Mouse (Mus musculus) left cerebral cortex, adult 9 months (tissue): ENCODE measurements at regions not wholly inside any gene's neighbourhood (a gene's known extent, or its start where the extent isn't known, plus 50 kb on each side); places are given as distances from the start of the nearest gene placed in this dataset.

Experiments used
- DNase-seq, 2 experiments: peaks; one replicate each; pipeline ENCODE4 v3.0.0; 2022; ENCODE audit warnings: low spot score in 2 of 2

DNA sequence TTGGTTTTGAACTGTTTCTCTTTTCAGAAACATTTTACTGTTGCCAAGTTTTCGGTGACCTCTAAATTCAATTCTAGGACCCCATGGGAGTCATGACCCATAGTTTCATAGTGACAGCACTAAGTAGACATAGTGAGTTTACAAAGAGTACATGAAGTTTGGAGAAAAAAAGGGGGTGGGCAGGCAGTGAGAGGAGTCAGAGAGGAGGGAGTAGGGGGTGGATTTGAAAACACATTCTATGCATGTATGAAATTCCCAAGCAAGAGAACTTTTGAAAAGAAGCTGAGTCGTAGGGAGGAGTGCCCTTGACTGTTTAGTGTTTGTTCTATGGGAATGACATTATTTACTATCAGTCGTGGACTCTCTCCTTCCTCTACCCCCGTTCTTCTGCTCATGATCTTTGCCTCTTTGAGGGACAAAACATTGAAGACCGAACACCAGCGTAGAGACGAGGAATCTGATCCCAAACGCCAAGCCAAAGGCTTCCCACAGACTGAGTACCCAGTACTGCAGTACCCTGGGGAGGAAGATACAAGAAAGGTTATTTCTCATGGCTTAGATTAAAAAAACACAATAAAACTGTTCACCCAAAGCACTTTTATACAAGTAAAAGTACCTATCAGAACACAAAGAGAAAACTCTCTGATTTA lies 229.1 kb upstream of the Map3k1 start:
- no peak for DNase-seq

DNA sequence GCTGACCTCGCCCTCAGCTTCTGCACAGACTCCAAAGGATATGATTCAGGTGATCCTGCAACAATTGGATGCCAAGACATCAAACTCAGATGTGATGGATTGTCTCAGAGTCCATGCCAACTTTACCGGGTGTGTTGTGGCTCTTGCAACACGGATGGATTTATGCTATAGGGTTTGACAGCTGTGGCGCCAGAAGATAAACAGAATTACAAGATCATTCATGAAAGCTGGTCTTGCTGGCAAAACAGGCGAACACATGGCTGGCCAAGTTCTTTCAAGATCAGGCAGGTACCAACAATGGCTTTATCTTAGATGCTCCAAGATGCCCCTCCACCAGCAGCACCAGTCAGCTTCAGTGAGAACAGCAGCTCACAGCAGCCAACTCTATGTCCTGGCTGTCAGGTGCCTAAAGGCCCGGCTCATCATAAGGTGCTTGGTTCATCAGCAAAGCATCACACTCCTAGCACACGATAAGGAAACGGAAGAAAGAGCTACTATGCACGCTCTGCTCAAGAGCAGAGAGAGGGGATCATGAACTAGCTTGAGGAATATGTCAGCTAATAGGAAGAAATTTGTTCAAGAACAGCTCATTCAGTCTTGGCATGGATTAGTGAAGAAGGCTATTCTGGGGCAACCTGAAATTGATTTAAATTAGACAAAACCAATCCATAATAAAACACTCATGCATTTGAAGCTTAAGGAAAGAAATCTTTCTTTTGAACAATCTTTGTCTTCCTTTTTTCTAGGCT lies 229.9 kb upstream of the Map3k1 start:
- DNase-seq, result no peak

DNA sequence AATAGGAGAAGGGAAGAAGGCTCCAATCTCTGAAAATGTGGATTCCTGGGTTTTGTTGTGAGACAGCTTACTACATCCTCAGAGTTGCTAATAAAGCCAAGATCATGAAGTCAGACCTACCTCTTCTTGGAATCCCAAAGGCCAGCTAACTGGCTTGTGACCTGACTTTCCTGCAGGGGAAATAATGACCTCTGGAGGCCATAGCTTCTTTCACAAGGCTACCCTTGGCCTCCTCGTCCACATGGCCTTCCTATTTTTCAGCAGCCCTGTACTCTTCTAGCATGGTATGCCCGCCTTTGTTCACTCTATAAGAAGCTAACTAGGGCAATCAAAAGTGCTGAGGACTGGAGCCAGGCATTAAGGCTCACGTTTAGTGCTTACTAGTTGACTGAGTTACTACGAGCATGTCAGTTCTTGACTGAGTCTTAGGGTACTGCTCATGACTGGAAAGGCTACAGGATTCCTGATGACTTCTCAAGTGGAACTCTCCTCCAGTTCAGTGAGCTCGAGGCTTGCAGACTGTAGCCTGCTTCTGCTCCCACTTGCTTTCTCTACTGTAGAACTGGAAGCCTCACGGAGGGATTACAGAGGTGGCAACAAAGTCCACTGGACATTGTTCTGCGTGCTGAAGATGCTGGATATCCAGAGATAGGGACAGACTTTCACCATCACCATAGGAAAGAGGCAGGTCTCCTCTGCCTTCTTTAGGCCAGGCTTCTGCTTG lies 230.8 kb upstream of the Map3k1 start:
- no peak for DNase-seq

DNA sequence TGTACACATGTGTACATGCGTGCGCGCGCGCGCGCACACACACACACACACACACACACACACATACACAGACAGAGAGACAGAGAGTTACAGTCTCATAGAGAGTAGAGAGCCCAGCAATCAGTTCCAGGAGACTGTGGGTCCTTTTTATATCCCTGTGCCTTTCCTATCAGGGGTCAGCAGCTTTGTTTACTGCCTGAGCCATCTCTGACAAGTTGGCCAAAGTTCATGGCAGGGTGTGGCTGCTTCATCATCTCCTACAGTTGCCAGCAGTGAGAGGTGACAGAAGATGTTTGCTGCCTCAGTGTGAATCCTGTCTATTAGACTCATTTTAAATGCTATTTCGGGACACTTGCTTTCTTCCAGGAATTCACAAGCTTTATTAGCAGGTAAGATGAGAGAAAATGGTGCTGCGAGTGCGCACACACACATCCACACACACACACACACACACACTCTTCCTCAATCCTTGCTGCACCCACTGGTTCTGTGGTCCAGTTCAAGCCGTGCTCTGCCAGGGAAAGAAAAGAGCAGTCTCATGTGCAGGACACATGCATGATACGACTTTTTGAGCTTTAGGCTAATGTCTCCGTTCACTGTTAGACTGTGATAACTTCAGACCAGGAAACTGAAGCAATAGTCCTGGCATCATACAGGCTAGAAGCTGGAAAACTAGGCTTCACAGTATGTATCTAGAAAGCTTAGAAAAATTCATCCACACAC lies 234.9 kb upstream of the Map3k1 start:
- no peak for DNase-seq

DNA sequence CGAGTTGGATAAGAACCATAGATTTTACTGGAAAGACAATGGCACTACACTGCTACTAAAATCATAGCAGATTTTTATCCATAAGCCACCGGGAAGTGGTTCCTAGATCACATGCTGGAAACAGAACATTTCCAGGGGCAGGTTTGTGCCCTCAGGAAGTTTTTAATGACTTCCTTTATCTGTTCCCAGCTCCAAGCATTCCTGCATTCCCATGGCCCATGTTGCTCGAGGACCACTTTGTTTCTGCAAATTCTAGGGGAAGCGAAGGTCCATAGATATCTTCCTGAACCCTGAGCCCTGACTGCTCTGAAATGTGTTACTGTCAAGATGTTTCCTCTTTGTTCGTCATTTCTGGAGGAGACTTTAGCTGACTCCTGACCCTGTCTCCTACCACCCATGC lies 235.6 kb upstream of the Map3k1 start:
- DNase-seq, result no peak

DNA sequence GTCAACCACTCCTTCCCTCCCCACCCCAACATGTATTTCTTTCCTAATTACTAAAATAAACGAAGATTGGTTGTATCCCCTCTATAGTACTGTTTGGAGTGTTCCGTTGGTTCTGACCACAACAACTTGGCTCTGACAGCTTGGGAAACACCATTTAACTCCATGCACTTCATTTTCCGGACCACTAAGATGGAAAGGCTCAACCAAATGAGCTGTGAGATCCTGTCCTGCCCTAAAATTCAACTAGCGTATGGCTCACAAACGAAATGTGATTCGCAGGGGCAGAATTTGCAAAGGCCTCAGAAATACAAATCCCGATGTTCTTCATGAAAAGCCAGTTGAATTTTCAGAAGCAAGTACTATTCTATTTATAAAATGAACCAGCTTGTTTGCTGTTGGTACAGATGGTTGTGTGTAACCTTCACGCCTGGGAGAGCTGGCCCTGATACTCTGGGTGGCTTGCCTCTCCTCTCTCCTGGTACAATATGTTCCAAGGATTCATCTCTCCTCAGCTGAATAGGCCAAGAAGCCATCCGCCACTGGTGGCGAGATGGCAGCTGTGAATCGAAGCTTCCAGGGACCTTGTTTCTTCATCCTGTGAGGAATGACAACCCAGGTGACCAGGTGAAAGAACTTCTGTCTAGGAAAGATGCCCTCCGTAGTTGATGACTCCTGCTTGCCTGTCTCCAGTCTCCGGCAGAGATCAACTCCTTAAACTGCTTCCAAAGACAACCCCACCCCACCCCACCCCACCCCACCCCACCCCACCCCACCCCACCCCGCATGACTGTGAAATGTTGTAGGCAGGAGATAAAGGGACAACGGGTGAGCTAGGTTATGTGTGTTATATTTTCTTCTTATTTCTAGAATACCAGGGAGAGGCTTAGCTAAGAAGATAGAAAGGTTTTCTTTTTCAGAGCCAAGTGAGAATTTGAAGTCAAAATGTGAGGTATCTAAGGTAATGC lies 237.7 kb upstream of the Map3k1 start:
- DNase-seq, result no peak

DNA sequence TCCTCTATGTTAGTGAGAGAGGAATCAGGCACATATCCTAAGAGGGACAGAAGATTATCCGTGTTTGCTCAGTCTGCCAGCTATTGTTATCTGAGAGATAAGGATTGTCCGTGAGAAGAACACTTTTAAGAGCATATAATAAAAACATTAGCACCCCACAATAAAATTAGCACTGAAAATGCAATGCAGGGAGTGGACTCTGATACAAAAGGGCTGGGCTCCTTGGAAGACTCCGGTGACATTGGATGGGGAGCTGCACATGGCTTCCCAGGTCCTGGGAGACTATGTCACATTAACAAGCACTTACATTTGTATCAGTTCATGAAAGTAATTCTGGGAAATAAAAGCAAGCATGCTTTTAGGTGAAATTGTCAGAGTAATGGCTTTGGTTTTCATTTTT lies 238.6 kb upstream of the Map3k1 start:
- DNase-seq, result no peak

DNA sequence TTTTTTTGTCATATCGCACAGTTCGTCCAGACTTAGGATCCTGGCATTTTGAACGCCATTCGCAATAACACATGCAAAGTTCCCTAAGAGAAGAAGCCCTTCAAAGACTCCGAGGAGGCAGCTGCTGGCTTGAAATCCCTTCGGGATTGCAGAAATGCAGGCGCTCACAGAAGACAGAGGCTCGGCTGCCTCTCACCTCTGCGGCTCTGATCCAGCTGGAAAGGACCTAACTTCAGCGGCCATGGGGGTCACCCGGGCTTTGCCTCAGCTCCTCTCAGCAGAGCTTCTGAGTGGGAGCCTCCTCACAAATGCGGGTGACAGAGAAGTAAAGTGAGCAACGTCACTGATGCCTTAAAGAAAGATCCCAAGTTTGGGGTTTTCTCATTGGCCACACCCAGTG lies 239.1 kb upstream of the Map3k1 start:
- DNase-seq, result no peak

DNA sequence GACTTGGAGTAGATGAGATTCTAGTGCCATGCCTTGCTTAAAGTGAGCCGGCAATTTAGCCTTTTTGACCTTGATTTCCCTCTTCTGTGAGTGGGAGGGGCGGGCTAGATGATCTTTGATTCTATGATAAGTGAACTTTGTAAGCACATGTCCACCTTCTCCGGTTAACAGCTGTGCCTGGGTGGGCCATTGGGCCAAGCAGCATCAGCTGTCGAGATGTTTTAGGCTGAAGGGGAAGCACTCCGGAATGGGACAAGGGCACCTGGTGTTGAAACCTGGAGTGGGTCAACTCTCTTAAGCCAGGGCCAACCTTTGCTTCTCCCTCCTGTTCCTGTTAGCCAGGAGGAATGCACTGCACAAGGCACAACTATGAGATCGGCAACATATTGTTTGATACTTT lies 239.5 kb upstream of the Map3k1 start:
- no peak for DNase-seq

DNA sequence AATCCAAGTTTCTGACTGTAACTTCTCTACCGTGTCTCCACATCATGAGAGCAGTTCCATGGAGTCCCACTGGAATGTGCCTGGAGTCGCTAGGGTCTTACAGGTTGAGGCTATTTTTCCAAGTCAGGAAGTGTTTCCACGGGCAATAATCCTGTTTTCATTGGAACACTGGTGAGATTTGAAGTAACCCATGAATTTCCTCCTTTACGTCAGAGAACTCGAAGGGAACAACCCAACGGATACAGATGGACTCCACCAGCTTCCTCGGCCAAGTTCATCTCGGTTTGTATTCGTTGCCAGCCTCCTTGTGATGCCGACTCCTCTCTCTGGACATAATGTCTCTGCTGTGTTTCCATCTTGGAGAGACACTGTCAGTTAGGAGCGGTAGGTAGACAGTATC lies 237.4 kb upstream of the Ankrd55 start:
- DNase-seq, result no peak

DNA sequence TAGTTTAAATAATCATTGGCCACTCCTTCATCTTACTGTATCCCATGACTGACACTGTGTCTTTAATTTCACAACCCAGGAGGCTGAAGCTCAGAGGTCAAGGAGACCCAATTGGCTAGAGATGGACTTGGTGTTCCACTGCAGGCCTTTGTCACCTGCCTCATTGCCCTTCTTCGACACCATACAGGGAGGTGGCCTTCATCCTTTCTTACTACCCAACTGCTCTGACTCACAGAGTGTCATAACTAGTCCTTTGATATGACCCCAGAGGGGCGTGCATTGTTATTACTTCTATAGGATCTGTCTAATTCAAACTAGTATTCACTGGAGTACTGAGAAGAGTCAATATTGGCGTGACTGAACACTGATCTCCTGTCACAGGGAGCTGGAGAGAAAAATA lies 236.2 kb upstream of the Ankrd55 start:
- no peak for DNase-seq

DNA sequence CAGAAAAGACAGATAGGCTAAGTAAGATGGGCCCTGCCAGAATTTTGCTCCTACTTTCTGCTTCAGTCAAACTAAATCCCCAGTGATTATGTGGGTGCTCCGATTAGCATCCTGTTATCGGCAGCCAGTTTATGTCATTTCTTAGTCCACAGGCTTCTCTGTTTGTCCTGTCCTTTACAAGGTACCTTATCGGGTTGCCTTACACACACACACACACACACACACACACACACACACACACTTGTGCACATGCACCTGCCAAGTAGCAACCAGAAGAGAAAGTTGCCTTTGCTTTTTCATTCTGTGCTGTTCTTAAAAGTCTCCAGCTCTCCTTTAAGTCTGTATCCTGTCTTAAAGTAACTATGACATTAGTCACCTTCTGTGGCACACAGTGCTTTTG lies 235.8 kb upstream of the Ankrd55 start:
- no peak for DNase-seq

DNA sequence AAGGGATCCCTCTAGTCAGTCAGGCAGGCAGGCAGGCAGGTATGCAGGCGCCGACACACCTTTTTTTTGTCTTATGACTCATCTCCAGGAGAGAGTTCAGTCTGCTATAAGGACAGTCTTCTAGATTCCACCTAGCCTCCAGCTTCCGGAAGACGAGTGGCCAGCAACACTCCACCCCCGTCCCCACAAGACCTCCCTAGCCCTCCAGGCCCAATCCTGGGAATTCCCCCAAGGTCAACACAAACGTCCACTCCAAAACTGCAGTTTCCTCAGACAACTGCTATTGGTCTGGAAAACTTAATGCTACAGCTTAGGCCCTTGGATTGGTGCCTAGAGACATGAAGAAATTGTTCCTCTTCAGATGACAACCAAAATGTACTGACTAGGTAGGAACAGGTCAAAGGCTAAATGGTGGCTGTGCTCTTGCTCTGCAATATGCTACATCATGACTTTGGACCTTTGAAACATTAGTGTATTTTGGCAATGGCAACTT lies 233.3 kb upstream of the Ankrd55 start:
- no peak for DNase-seq

DNA sequence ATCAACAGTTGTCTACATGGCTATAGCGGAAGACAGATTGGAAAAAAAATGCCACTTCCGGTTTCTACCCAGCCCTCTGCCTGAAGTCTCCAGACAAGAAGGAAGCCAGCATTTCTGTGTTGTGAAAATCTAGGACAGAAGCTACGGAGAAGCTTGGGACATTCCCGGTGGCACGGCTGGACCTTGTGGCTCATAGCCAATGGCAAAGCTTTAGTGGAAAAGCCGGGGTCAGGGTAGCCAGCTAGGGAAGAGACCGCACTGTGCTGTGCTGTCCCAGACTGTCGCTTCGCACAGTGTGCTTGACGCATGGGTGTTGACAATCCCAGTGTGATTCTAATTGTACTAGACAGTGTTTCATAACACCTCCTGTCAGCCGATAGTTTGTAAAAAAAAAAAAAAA lies 230.0 kb upstream of the Ankrd55 start:
- no peak for DNase-seq

DNA sequence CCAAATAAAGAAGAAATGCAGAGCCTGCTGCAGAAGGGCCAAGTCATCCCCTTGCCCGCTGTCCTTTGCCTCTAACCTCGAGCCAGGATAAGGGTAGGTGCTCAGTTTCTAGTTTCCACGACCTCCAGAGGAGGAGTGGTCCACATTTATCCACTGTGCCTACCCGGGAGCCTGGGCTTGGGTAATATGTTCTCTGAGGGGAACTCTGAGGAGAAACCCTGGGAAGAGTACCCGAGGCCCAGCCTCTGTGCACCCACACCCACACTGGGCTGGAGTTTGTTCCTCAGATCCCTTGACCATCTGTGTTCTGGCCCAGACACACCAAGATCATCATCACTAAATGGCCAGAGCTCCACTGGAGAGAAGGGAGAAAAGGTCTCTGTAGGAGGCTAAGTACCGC lies 229.5 kb upstream of the Ankrd55 start:
- DNase-seq, result no peak

DNA sequence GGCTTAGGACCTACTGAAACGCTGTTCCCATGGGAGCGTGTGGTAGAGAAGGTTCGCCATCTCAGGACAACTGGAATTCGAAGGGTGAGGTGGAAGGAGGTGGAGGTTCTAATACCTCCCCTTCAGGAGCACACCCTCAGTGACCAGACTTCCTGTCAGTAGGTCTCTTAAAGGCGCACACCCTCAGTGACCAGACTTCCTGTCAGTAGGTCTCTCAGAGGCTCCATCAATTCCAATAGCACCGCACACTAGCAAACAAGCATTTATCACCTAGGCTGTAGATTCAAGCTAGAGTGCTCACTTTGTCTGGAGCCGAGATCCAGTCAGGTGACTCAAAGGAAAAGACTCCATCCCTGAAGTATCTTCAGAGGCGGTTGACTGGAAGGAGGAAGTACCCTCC lies 226.2 kb upstream of the Ankrd55 start:
- DNase-seq, result no peak

DNA sequence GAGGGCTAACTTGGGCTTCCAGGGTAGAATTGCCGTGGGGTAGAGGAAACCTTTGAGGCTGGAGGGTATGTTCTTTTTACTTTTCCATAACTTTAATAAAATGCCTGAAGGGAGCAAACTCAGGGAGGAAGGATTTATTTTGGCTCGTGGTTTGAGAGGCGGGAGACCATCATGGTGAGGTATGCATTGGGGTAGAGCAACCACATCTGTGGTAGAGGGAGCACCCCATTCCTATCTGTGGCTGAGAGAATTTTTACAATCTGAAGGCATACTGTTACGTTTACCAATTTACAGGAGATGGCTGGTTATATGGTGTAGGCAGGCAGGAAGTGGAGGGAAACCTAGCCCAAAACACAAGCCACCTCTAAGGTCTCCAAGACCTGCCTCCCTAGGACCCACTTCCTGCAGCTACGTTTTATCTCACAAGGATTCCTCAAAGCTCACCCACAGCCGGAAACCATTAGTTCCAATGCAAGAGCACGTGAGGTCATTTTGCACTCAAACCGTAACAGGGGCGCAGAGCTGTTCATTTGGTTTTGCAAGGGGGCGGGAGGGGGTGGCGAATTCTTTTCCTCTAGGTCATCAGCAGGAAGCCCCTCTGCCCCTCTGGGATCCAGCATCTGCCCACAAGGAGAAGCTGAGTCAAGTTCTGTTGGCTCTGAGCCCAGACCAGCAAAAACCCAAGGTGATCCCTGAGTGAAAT lies 224.7 kb upstream of the Ankrd55 start:
- no peak for DNase-seq

DNA sequence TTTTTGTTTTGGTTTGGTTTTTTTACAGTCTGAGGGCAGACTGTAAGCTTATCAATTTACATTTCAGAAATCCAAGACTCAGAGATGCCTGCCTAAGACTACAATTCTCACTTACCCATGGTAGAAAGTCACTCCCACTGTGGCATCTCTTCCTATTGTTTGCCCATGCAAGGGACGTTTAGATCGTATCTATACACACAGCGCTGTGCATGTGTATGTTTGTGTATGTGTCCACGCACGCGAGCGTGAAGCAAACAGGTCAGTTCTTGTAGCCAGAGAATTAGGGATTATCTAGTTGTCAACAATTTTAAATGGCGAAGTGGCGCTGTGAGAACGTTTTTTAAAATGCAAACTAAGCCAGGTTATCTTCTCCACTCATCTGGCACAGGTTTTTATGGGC lies 223.6 kb upstream of the Ankrd55 start:
- DNase-seq, result no peak

DNA sequence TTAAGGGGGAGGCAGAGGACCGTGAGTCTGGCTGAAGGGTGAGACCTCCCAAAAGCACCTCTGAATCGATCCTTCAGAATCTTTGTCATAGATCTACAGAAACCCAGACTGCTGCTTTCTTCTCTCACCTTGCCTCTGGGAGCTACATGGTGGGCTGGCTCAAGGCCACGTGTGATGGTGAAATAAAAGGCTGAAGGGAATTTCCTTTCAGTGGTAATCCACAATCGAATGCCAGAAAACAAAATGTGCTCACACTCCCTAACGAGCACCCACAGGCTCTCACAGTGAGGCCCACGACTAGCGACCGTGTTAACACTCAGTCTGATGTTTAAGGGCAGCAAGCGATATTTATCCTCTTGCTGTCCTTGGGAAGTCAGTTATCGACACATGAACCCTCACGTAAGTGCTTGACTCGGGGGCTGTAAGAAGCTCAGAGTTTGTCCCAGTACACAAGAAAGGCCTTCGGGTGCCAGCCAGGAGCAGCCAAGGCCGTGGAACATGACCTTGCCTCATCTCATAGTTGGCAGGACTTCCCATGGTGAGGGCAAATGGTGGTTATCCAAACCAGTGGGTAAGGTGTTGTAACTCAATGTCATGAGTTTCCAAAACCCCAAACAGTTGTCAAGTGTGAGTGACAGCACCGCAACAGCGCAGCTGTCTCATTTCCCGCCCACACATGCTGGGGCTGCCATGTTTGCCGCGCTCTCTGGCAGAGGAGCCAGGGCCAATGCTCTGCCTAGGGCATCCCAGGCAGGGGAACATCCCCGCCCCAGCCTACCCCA lies 221.0 kb upstream of the Ankrd55 start:
- no peak for DNase-seq

DNA sequence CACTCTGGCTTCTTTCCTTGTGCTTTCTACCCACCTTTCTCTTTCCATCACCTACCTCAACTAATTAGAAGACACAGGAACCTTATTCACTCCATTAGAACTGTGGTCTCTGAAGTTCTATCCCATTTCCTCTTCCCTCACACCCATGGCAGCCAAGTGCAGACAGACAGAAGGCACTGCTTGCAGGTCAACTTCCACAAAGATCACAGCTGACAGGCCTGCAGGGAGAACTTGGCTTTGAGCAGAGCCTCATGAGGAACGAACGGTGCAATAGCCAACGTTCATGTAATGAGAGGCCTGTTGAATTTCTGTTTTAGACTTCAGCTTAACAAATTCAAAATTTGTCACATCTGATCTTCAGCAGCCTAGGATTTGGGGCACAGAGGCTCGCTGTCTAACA lies 217.5 kb upstream of the Ankrd55 start:
- DNase-seq, result no peak
